Mouse (Mus musculus): ENCODE measurements at regions not wholly inside any gene's neighbourhood (a gene's known extent, or its start where the extent isn't known, plus 50 kb on each side); places are given as distances from the start of the nearest gene placed in this dataset.

DNA sequence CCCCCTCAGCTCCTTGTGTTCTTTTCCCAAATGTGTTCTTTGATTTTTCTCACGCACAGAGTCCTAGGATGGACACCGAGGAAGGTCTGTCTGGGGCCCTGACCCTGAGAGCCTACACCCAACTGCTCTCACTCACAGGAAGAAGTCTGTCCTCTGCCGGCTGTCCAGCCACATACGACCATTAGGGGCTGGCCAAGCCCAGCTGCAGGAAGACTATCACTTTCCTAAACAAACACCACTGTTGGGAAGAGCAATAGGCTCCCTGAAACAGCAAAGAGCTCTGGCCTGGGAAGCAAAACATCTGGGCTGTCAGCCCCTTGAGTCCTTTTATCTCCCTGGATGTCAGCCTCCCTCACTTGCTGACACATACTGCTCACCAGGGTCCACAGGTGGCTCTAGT, 224.8 kb upstream of the Far2 start:
- no peak for DNase-seq (ENCODE audit: low spot score)

DNA sequence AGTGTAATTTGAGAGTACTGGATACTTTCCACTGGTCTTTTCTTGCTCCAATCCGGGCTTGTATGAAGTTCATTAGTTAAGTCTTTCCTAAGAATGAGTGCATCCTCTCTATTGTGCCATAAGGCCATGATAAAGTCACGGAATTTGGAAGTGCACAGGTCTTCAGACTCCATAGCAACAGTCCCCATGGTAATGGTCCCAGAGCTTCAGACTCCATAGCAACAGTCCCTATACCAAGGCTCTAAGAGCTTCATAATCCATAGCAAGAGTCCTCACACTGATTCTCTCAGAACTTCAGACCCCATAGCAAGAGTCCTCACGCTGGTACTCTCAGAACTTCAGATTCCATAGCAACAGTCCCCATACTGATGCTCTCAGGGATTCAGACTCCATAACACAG, 214.5 kb upstream of the Far2 start:
- no peak for DNase-seq (ENCODE audit: low spot score)

GRCm38 (mm10) chr6:147833501-147833900, 213.6 kb upstream of the Far2 start:
- no peak for DNase-seq (ENCODE audit: low spot score)

DNA sequence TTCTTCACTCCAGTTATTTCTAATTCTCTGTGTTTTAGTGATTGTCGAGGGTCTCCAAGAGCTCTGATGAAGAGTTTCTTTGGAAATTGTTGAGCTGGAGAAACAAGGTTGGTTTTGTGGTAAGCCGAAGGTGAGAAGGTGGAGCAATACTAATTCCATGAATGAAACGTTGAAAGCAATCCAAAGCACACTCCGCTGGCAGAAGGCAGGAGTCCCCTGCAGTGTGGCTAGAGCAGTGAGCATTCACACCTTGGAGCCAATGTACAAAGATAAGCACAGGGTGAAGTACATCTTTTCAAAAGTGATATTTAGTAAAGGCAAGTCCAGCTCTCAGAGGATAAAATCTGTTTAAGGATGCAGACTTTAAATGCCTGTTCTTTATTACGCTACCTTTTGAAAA, 208.2 kb upstream of the Far2 start:
- no peak for DNase-seq (ENCODE audit: low spot score)

- no peak for DNase-seq (ENCODE audit: low spot score)
Measured at GRCm38 (mm10) chr6:147849988-147850387, 197.1 kb upstream of the Far2 start.

DNA sequence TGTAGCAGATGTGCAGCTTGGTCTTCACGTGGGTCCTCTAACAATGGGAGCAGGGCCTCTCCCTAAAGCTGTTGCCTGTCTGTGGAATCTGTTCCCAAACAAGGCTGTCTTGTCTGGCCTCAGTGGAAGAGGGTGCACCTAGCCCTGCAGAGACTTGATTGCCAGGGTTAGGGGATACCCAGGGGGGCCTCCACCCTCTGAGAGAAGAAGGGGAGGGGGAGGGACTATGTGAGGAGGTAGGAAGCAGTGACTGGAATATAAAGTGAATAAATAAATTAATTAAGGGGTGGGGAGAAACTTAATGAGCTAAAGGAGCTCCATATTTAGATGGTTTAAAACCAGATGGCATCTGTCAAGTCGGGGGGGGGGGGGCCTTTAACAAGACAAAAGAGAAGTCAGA, 185.9 kb upstream of the Far2 start:
- no peak for DNase-seq (ENCODE audit: low spot score)

DNA sequence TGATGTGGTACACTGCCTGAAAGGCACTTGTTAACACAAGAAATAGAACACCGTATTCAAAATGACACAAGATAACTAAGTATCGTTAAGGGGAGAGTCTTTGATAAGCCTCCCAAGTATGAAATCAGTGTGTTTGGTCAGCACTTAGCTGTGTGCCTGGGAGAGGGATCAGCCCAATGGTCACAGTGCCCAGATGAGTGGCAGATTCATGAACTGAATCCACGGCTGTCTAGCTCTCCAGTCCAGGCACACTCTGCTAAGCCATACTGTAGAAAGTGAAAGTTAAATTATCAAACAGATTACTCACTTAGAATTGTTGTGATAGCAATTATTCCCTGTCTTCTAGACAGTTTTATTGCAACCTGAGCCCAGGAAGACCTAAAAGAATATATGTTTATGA, 176.0 kb upstream of the Far2 start:
- DNase-seq (ENCODE audit: low spot score): no peak

GRCm38 (mm10) chr6:147873173-147873572, 173.9 kb upstream of the Far2 start:
- DNase-seq (ENCODE audit: low spot score): no peak

DNA sequence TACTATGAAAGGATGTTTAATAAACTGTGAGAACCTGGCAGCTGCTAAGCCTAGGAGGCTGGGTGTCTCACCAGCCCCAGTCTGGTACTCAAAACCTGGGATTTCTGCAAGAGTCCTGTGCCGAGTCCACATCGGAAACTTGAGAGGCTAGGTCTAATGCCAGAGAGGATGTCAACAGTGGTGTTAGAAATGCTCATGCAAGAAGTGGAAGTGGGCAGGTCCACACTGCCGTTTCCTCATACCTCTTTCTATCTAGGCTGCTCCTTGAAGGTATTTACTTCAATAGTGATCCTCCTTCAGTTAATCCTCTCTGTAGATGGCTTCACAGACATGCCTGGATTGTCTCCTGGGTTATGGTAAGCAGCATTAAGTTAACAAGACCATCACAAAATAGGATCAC, 168.6 kb upstream of the Far2 start:
- no peak for DNase-seq (ENCODE audit: low spot score)

GRCm38 (mm10) chr6:147885902-147886301, 161.2 kb upstream of the Far2 start:
- DNase-seq (ENCODE audit: low spot score): no peak

GRCm38 (mm10) chr6:147919697-147920096, 127.4 kb upstream of the Far2 start:
- peak; percentile 2 for DNase-seq (ENCODE audit: low spot score)

DNA sequence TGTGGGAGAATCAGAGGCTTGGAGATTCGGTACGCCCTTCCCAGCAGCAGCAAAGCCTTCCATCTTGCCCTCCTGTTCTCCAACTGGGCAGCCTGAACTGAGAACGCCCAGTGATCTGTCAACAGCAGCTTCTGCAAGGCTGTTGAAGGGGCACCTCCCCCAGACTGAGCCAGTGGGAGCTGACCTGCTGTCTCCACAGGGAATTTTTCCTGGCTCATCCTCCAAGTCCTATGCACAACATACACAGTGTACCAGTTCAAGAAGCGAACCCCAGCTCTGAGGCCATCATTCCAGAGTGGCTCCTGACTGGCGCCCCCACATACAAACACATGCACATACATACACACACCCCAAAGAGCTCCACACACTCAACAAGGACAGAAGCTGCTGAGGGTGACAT, 126.0 kb upstream of the Far2 start:
- DNase-seq (ENCODE audit: low spot score): peak; percentile 11

- no peak for DNase-seq (ENCODE audit: low spot score)
Measured at GRCm38 (mm10) chr6:147922506-147922905, 124.6 kb upstream of the Far2 start.

DNA sequence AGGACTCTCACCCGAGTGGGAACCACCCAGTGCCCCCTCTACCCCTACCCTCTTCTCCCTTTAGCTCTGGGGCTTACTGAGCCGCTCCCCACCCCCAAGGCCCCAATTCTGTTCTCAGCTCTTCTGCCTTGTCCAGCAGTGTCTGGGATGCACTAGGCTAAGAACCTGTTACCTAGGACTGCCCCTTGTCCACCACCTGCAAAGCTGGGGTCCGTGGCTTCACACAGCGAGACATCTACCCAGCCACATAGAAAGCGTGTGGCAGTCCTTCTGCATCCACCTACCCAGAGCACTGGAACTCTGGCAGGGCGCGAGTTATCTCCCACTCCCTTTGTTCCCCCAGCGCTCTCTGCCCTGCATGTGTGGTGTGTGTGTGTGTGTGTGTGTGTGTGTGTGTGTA, 123.8 kb upstream of the Far2 start:
- no peak for DNase-seq (ENCODE audit: low spot score)

- DNase-seq (ENCODE audit: low spot score): no peak
Measured at GRCm38 (mm10) chr6:147928951-147929350, 118.1 kb upstream of the Far2 start.

GRCm38 (mm10) chr6:147944020-147944419, 103.0 kb upstream of the Far2 start:
- DNase-seq (ENCODE audit: low spot score): no peak

DNA sequence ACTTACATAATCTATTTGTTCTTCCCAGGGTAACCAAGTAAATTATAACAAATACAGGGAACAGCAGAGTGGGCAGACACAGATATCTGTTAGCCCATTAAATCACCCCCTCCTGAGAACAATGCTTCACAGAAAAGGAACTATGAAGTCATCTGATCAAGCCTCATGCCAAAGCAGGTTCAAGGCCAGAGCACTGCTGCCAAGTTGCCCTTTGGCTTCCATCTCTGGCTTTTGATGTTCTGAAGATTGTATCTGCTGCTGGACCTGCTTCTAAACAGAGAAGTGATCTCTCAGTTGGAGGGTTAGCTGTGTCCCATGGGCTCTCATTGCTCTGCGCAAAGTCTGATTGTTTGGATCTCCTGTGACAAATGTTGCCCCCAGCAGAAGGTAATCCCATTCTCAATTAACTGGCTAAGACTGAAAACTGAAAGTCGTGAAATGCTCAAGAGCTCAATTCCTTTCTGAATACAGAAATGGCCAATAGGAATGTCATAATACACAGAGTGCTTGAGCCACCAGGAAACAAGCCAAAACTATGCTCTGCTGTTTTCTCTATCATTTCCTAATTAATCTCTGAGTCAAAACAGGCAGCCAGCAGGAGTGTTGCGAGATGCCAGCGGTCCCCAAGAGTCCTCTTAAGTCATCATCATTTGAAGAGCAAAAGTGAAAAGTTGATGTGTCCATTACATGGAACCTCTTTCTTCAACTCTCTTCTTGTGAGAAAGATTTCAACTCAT, 102.0 kb upstream of the Far2 start:
- DNase-seq (ENCODE audit: low spot score): peak; percentile 54

GRCm38 (mm10) chr6:147947997-147948396, 99.1 kb upstream of the Far2 start:
- no peak for DNase-seq (ENCODE audit: low spot score)

DNA sequence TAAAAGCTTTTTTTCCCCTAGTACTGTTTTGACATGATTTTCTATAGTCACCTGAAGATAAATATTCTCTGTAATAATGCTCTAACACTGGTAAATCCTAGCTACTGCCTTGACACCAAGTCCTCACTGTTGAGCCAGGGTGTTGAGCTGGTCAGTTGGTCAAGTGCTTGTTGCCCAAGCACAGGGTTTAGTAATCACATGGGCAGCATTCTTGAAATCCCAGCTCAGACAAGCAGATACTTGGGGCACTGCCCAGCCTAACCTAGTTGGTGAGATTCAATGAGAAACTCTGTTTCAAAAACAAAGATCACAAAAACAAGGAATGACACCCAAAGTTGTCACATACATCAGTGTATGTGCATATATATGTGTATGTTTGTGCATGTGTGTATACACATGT, 95.4 kb upstream of the Far2 start:
- DNase-seq (ENCODE audit: low spot score): no peak

DNA sequence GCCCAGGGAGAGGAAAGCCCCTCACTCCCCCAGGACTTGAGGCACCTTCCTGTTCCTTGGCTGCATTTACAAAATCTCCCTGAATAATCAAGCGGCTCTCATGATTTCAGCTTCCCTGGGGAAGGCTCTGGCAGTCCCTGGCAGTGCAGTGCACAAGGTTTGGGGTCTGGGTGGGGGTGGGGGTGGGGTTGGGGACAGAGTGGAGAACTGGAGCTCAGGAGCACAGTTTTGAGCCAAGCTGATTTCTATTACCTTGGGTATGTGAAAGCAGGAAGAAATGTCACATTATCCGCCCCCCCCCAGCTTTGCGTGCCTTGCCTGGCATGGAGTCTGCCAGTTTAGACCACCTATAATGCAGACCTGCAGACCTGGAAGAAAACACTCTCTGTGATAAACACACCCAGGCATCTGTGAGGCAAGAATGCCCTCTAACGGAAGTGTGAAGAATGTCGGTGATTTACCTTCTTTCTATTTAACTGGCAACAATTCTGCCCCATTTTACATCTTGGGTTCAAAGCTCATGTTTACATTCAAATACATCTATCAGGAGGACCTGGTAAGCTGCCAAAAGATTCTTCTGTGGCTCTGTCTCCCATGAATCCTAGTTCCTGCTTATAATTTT, 93.9 kb upstream of the Far2 start:
- no peak for DNase-seq (ENCODE audit: low spot score)

- no peak for DNase-seq (ENCODE audit: low spot score)
Measured at GRCm38 (mm10) chr6:147953753-147954152, 93.3 kb upstream of the Far2 start.

DNA sequence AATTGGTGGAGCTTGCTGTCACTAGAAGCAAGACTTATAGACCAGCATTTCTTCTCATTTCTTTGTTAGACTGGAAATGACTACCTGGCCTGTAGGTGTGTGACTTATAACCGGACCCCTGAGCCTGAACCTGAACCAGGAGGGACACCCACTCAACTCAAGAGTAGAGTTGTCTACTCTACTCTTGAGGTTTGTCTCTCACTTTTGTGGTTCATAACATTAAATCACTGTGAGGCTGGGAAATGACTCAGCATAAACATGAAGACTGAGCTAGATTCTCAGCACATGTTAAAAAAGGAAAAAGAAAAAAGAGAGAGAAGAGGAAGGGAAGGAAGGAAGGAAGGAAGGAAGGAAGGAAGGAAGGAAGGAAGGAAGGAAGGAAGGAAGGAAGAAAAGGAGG, 92.8 kb upstream of the Far2 start:
- DNase-seq (ENCODE audit: low spot score): no peak

- no peak for DNase-seq (ENCODE audit: low spot score)
Measured at GRCm38 (mm10) chr6:147954967-147955830, 91.9 kb upstream of the Far2 start.
